Mouse (Mus musculus): Measurements from ENCODE around the gene Pde9a. TPM values are rescaled to one million over a fixed set of nuclear protein-coding genes. Genes with fewer than 3 reads are reported as not detected.

Pde9a gene
- total and polyA plus RNA-seq, 2 experiments from 2014 or later: 5.7 to 19.5 TPM

GRCm38 (mm10) chr17:31451179-31451708, 65.2 kb downstream of the Pde9a start:
- no peak overlapping the region for H3K27ac ChIP-seq (ENCODE audit: low read depth)
- 61% methylated on average over 8 of the region's 8 CpGs for WGBS

GRCm38 (mm10) chr17:31452816-31453215, 66.8 kb downstream of the Pde9a start:
- ATAC-seq (ENCODE audit: insufficient read depth, low read depth) (no peak), DNase-seq (ENCODE audit: low spot score) (no peak)
- Histone ChIP-seq H3K4me1 (ENCODE audit: control insufficient read depth, insufficient read depth) (no peaks in the 10 kb centered on the region), H3K4me2 (ENCODE audit: low read depth, low read length) (no peak overlapping the region), H3K27ac (ENCODE audit: low read depth) (no peak overlapping the region), H3K4me3 (ENCODE audit: low read depth, low read length) (no peak overlapping the region), H3K36me3 (replicated peaks; ENCODE audit: control insufficient read depth, insufficient read depth, low read length) (no peaks in the 10 kb centered on the region), H3K9me3 (replicated peaks; ENCODE audit: control insufficient read depth, low read length) (no peaks in the 10 kb centered on the region), H3K9ac (replicated peaks; ENCODE audit: low read depth, low read length) (no peak overlapping the region), H3K27me3 (ENCODE audit: control insufficient read depth, insufficient read depth, low read length) (no peaks in the 10 kb centered on the region)
- WGBS: 64% methylated on average over 2 of the region's 2 CpGs
- TF ChIP-seq CTCF (IDR thresholded peaks at IDR 0.05; ENCODE audit: low read depth) (no peak), EP300 (IDR thresholded peaks at IDR 0.05; ENCODE audit: low read depth) (no peak)

More at GRCm38 (mm10) chr17:31451179-31451708, 65.2 kb downstream of the Pde9a start:
- H3K9ac ChIP-seq (replicated peaks; ENCODE audit: low read depth, low read length): no peak overlapping the region
- DNase-seq (ENCODE audit: low spot score) (no peak), ATAC-seq (ENCODE audit: insufficient read depth, low read depth) (no peak)
- no peak for TF ChIP-seq EP300 (IDR thresholded peaks at IDR 0.05; ENCODE audit: low read depth)
- TF ChIP-seq CTCF (IDR thresholded peaks at IDR 0.05; ENCODE audit: low read depth): no peak
- no peaks in the 10 kb centered on the region for H3K4me1 ChIP-seq (ENCODE audit: control insufficient read depth, insufficient read depth)
- no peaks in the 10 kb centered on the region for H3K27me3 ChIP-seq (ENCODE audit: control insufficient read depth, insufficient read depth, low read length)
- no peaks in the 10 kb centered on the region for H3K36me3 ChIP-seq (replicated peaks; ENCODE audit: control insufficient read depth, insufficient read depth, low read length)
- H3K4me3 ChIP-seq (ENCODE audit: low read depth, low read length): no peak overlapping the region
- no peak overlapping the region for H3K4me2 ChIP-seq (ENCODE audit: low read depth, low read length)
- no peaks in the 10 kb centered on the region for H3K9me3 ChIP-seq (replicated peaks; ENCODE audit: control insufficient read depth, low read length)

DNA sequence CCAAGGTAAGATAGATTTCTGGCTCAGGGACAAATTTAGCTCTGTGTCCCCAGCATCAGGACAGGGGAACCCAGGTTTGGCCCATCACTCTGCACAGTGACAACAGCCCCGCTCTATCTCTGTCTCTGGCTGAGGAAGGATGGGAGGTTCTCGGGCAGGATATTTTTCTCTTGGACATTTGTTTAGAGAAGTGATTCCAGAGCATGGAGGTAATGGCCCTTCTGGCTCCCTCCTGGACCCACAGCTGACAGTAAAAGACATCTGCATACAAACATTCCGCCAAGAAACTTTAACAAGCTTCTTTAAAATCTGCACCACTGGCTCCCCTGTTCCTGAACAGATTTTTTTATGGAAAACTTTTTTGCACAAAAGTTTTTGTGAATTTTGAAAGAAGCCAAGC, 67.5 kb downstream of the Pde9a start:
- no peak overlapping the region for H3K27ac ChIP-seq (ENCODE audit: low read depth)
- H3K36me3 ChIP-seq (replicated peaks; ENCODE audit: control insufficient read depth, insufficient read depth, low read length): no peaks in the 10 kb centered on the region
- no peak for TF ChIP-seq CTCF (IDR thresholded peaks at IDR 0.05; ENCODE audit: low read depth)
- no peak for TF ChIP-seq EP300 (IDR thresholded peaks at IDR 0.05; ENCODE audit: low read depth)
- no peak overlapping the region for H3K9ac ChIP-seq (replicated peaks; ENCODE audit: low read depth, low read length)
- ATAC-seq (ENCODE audit: insufficient read depth, low read depth): no peak
- no peak overlapping the region for H3K4me3 ChIP-seq (ENCODE audit: low read depth, low read length)
- no peak for DNase-seq (ENCODE audit: low spot score)
- WGBS: 59% methylated on average over 3 of the region's 3 CpGs
- no peak overlapping the region for H3K4me2 ChIP-seq (ENCODE audit: low read depth, low read length)
- no peaks in the 10 kb centered on the region for H3K4me1 ChIP-seq (ENCODE audit: control insufficient read depth, insufficient read depth)
- H3K9me3 ChIP-seq (replicated peaks; ENCODE audit: control insufficient read depth, low read length): no peaks in the 10 kb centered on the region
- no peaks in the 10 kb centered on the region for H3K27me3 ChIP-seq (ENCODE audit: control insufficient read depth, insufficient read depth, low read length)

- DNase-seq (ENCODE audit: low spot score): no peak
These were observed 68.0 kb downstream of the Pde9a start for GRCm38 (mm10) chr17:31454056-31454455.

DNA sequence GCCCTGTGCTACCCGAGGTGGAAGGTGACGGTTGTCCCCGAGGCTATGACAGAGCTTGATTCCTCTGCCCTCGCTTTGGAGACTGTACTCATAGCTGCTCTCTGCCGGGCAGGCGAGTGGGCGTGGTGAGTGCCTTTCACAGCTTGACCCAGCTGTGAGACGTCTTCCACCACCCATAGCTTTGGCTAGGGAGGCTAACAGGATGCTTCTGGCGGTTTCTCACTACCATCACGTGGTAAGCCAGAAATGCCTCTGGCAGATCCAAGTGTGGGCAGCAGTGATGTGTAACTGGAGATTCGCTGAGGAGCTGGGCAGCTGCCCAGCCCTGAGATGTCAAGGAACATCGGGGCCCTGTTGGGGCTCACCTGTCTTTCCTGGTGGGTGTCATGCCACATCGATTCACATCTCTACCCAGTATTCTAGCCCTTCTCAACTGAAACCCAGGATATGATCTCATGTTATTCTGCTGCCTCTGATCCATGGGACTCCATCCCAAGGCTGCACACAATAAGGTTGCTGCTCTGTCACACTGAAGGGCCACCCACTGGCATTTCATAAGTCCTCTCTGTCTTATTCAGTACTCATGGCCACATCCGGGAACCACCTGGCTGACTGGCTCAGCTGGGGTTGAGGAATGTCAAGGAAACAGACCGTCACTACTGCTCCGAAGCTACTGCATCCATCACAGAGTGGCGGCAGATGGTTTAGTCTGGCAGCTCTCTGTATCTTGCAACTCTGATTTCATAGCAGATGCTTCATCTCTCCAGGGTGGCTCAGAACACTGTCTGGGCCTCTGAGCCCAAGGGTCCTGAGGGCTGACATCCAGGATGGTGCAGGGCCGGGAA, 70.9 kb downstream of the Pde9a start:
- Histone ChIP-seq H3K9ac (replicated peaks; ENCODE audit: low read depth, low read length) (no peak overlapping the region), H3K4me3 (ENCODE audit: low read depth, low read length) (no peak overlapping the region), H3K36me3 (replicated peaks; ENCODE audit: control insufficient read depth, insufficient read depth, low read length) (no peaks in the 10 kb centered on the region), H3K27me3 (ENCODE audit: control insufficient read depth, insufficient read depth, low read length) (no peaks in the 10 kb centered on the region), H3K27ac (ENCODE audit: low read depth) (no peak overlapping the region), H3K9me3 (replicated peaks; ENCODE audit: control insufficient read depth, low read length) (no peaks in the 10 kb centered on the region), H3K4me2 (ENCODE audit: low read depth, low read length) (no peak overlapping the region), H3K4me1 (ENCODE audit: control insufficient read depth, insufficient read depth) (no peaks in the 10 kb centered on the region)
- TF ChIP-seq CTCF (IDR thresholded peaks at IDR 0.05; ENCODE audit: low read depth) (no peak), EP300 (IDR thresholded peaks at IDR 0.05; ENCODE audit: low read depth) (no peak)
- ATAC-seq (ENCODE audit: insufficient read depth, low read depth) (peak; percentile 57), DNase-seq (ENCODE audit: low spot score) (peak; percentile 30)
- WGBS: 67% methylated on average over 18 of the region's 18 CpGs

More at GRCm38 (mm10) chr17:31454056-31454455, 68.0 kb downstream of the Pde9a start:
- Histone ChIP-seq H3K9me3 (replicated peaks; ENCODE audit: control insufficient read depth, low read length) (no peaks in the 10 kb centered on the region), H3K36me3 (replicated peaks; ENCODE audit: control insufficient read depth, insufficient read depth, low read length) (no peaks in the 10 kb centered on the region), H3K4me1 (ENCODE audit: control insufficient read depth, insufficient read depth) (no peaks in the 10 kb centered on the region), H3K4me3 (ENCODE audit: low read depth, low read length) (no peak overlapping the region), H3K27me3 (ENCODE audit: control insufficient read depth, insufficient read depth, low read length) (no peaks in the 10 kb centered on the region), H3K4me2 (ENCODE audit: low read depth, low read length) (no peak overlapping the region), H3K27ac (ENCODE audit: low read depth) (no peak overlapping the region), H3K9ac (replicated peaks; ENCODE audit: low read depth, low read length) (no peak overlapping the region)
- WGBS: 90% methylated on average over 9 of the region's 9 CpGs
- ATAC-seq (ENCODE audit: insufficient read depth, low read depth): no peak
- no peak for TF ChIP-seq EP300 (IDR thresholded peaks at IDR 0.05; ENCODE audit: low read depth)
- no peak for TF ChIP-seq CTCF (IDR thresholded peaks at IDR 0.05; ENCODE audit: low read depth)

Measured in heart, postnatal 0 days (tissue).